Mouse (Mus musculus) urinary bladder, postnatal 10 days (tissue): ENCODE data around the gene Slc39a11.

ENCODE experiments used
- DNase-seq: peaks from one replicate; pipeline ENCODE4 v3.0.0; 2022; ENCODE audit warnings: low spot score

Slc39a11 gene

DNA sequence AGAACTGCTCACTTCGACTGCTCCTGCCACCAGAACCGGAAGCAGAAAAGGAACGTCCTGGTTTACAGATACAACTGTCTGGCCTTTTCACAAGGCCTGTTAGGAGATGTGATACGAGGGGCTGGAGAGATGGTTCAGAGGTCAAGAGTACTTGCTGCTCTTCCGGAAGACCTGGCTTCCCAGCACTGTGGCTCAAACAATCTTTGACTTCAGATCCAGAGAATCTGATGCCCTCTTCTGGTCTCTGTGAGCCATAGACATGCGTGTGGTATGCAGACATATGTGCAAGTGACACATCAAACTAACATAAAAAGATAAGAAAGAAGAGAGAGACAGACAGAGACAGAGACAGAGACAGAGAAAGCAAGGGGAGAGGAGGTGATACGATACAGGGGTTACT lies 17.6 kb downstream of the Slc39a11 start:
- DNase-seq: no peak

DNA sequence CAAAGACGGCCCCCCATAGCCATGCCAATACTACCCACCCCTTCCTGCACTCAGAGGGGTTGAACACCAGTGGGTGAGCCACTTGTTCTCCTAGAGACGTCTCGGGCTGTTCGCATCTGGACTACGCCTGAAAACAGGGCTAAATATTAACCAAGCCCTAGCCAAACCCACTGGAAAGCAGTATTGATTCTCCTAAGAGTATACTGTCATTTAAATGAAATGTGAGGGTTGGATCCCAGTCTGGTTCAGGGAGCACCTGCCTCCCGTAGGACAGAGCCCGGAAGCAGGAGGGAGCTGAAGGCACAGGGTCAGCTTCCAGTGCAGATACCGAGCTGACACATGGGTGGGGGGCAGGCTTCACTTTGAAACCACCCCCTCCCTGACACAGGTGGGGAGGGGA lies 18.0 kb downstream of the Slc39a11 start:
- no peak for DNase-seq

DNA sequence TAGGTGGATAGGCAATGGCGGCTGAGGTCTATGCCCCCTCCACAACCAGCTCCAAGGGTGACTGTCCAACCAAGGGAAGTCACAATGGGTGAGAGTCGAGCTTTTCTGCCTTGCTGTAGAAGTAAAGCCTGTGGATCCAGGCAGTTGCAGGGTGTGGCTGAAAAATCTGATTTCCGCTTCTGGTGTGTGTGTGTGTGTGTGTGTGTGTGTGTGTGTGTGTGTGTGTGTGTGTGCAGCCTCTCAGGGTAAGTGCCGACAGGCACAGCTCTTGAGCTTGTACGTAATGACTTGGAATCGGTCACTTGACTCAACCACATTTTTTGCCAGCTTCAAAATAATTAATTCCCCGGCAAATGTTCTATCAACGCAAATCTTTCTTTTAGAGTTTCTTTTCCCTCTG lies 18.6 kb downstream of the Slc39a11 start:
- DNase-seq: no peak

DNA sequence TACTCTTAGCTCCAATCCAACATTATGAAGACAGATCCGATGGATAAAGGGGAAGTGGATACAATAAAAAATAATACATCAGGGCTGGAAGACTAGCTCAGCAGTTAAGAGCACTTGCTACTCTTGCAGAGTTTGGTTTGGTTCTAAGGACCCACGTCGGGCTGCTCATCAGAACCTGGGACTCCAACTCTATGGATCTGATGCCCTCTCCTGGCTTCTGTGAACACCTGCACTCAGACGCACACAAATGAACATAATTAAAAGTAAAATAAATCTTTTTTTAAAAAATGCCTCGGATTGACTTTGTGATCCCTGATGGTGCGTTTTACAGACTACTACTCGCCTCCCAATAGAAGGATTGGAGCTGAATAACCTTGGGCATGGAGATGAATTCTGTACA lies 19.2 kb downstream of the Slc39a11 start:
- DNase-seq: no peak

DNA sequence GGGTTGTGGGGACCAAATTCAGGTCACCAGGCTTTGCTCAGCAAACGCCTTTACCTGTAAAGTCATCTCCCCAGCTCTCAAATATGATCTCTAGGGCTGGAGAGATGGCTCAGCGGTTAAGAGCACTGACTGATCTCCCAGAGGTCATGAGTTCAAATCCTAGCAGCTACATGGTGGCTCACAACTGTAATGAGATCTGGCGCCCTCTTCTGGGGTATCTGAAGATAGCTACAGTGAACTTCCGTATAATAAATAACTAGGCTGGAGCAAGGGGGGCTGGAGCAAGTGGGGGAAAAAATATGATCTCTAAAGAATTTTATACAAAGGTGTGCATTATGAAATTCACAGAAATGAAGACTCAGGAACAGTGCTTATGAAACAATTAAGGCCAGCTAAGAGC lies 22.1 kb downstream of the Slc39a11 start:
- no peak for DNase-seq

DNA sequence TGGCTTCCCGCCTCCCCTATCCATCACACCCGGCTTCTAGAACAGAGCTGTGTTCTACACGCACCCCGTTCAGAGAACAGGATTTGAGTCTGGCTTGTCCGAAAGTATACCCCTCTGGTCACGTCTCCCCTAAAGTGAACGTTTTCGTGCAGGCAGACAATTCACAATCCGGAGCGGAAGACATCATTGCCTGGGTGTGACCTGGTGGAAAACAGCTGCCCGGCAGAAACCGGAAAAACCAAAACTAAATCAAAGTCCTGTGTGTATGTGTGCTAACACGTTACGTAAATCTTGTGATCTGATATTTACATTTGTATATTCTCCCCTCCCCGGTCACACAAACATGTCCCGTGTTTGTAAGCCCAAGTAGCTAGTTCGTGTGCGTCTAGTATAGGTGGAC lies 24.4 kb downstream of the Slc39a11 start:
- DNase-seq: no peak

DNA sequence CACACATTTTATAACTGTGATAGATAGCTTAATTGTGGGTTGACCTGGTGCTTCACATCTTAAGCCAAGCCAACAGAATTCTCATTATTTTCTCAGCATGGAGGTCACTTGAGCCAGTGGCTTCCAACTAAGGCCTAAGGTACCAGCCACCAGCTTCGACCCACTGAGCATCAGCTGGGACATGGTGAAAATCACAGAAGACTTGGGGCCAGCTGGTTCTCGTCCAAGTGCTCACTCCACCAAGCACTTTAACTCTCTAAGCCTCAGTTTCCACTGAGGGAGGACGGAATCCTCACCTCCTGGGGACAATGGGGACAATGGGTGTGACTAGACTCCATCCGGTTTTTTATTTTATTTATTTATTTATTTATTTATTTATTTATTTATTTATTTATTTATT lies 27.9 kb downstream of the Slc39a11 start:
- DNase-seq: no peak

DNA sequence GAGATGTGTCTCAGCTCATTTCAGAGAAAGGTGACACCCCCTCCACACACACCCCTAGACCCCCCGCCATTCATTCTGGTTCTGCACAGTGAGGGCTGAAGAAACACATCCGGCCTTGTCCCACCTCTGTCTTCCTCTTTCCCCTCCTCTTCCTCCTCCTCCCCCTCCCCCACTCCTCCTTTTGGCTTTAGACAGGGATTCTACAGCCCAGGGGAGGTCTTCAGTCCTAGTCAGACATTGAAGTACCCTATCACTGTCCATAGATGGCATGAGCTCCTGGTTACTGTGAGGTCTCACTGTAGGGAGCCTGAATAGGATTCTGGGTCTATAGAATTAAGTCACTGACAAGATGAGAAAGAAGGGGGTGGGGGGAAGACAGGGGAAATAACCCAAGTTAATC lies 28.9 kb downstream of the Slc39a11 start:
- no peak for DNase-seq

DNA sequence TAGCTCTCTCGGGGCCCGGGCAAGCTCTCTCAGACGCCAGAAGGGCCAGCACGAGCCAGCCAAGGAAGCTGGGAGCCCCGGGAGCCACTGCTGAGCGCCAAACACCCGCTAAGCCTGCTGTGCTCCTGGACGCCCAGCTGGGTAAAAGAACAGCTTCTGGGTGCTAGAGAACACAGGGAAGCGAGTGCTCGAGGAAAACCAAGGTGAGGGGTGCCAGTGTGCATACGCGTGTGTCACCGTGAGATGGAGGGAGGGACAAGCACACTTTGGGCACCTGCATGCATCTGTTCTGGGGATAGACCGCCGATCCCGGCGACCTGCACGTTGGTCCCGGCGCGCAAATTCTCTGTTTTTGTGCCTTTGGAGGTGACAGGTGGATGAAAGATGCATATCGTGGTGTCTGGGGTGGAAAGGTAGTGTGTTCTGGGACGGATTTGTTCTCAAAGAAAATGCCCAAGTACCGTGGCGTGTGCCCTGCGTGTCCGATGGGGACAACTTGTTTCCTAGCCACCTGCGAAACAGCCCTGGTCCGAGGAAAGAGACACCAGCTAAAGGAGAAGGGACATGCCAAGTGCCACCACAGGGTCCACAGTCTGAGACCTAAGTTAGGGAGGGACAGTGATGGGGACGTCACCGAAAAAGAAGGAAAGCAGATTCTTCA lies 30.3 kb downstream of the Slc39a11 start:
- no peak for DNase-seq

DNA sequence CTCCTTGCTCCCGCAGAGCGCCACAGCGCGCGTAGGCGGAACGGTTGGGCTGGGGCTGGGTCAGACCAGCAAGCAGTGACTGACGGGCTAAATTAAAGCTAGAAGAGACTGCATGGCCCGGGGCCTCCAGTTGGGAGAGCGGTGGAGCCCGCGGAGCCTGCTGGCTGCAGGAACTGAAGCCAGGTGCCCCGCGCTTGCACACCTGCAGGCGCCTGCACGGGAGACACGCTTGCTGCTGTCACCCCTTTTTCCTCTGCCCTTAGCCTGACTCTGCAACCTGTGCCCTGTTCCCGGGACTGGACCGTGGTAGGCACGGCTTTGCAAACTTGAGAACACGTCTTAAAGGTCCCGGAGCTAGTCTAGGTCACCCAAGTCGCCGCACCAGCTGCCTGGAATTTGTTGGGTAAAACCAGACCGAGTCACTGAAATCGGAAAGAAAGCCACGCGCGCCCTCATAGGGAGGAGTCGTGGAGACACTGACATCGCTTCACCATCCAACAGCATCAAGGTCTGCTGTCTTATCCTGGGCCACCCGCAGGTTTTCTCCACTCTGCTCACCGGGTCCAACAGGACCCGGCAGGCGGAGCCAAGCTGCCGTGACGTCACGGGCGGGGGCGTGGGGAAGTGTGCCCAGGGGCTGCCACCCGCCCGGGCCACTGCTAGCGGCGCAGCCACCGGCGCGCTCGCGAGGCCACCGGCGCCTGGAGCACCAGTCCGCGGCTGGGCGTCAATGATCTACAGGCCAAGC lies 31.0 kb downstream of the Slc39a11 start, which contains the start of gene Sstr2:
Gene Sstr2 (plus strand): TSS at position 671 of the 748 bp plus-strand sequence.
- no peak for DNase-seq

DNA sequence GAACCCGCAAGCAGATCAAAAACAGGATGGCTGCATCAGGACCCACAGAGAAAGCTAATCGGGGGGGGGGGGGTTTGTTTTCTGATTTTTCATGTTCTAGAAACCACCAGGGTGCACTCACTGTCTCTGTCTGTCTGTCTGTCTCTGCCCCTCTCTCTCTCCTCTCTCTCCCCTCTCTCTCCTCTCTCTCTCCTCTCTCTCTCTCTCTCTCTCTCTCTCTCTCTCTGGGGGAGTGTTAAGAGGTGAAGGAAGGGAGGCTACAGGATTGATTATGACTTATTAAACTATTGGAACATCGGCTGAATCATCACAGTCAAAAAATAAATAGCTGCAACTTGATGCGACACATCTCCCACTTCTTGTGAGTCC lies 31.6 kb downstream of the Slc39a11 start:
- DNase-seq: no peak

DNA sequence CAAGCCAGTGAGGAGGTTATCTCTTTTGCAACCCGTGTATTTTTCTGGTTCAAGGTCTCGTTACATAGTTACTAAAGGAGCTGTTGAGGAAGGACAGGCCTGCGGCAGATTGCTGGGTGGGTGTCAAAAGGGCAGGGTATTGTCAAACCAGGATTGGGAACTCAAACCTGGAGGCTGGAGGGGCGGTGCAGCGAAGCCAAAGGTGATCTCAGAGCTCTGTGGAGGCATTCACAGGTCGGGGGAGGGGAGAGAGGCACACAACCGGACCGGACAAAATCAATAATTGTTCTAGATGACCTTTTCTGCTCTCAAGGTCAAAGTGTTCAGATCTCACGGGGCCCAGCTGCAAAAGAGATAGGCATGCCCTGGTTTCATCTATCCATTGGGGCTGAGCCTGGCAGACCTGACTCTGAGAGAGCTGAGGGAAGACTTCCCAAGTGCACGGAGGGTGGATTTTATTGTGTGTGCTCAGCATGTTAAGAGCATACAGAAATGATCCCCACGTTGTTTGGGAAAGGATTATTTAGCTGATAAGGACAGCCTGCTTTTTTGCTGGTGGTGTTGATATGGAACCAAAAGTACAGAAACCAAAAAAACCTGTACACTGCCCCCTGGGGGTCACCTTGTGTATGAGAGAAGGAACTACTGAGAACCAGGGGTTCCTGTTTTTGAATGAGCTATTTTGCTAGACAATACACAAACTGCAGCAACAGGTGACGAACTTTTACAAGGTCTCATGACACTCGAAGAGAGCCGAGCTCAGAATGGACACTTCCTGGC lies 32.6 kb downstream of the Slc39a11 start:
- no peak for DNase-seq

DNA sequence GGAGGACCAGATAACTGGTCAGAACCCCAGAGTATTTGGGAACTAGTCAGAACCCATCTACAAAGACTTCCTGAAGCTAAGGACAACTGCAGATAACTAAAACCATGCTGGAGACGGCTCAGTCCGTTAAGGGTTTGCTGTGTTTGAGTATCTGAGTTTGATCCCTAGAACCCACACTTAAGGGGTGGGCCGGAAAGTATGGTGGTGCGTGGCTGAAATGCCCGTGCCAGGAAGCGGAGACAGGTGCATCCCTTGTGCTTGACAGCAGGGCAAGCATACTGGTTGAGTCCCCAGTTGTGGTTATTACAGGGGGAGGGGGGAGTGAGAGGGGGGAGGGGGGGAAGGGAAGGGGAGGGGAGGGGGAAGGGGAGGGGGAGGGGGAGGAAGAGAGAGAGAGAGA lies 35.4 kb downstream of the Slc39a11 start:
- no peak for DNase-seq

DNA sequence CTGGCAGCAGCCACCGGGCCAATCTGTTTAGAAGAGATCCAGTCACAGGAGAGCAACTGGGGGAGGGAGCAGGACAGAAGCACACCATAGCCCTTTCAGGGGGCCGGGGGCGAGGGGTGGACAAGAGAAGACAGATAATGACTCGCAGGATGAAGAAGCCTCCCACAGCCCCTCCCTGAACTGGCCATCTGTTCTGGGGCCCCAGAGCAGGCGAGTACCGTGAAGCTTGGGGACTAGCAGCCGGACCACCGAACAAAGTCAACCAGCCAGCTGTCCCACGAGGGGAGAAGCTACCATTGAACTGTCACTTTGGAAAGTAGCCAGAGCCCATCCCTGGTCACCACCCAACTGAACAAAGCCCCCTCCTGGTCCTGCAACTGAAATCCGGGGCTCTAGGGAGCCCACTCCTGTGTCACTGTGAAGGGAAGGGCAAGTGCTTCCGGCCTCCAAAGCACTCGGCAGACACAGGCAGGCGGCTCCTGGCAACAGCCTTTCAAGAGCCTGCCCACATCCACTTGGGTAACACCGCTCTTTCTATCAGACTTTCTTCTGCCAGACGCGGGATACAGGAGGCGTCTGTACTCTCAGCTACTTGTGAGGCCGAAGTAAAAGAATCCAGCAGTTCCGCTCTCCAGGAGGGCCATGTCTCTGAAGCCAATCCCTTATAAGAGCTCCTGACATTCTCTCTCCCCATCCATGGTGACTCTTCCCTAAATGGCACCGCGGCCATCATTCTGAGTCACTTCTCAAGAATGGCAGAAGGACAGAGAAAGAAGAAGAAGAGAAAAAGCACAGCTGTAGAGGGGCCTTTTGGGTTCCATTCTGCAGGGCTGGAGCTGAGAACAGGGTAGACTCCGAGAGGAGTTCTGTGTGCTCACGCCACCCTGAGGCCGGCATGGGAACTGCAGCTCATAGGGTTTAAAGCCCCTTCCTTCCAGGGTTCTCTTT lies 37.9 kb downstream of the Slc39a11 start:
- DNase-seq: no peak

DNA sequence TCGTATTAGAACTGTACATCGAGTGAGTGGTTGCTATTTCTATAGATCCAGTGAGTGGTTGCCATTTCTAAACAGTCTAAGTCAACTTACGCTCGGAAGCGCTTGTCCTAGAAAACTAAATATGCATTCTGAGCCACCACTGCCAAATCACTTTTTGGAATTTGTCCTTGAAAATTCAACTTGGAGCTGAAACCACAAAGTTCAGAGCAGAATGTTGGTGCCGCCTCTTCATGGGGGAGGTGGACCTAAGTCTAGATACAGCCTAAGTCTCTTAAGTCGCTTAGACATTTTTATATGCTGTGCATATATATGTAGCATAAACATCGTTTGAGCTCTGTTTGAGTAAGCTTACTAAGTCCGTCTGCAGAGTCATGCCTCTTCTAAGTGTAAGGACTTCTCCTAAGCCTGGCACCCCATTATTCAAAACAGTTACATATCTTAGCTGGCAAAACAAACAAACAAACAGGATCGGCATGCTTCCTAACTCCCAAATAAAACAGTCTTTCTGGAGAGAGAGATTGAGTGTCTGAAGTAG lies 38.7 kb downstream of the Slc39a11 start:
- DNase-seq: no peak

DNA sequence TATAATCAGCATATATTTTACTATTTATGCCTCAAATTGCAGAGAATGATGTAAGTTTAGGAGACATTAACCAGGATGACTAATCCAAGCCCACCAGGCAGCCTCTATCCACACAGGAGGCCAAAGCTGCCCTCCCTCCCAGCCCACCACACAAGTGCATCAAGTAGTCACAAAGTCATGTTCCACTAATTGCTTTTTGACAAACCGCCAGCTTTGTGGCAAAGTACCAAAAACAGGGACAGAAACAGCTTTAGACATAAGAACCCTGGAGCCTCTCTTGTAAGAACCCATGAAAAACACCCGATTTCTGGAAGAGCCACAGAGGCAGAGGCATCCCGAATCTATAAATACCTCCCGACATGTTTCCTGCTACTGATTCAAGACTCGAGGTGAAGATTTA lies 39.6 kb downstream of the Slc39a11 start:
- no peak for DNase-seq

DNA sequence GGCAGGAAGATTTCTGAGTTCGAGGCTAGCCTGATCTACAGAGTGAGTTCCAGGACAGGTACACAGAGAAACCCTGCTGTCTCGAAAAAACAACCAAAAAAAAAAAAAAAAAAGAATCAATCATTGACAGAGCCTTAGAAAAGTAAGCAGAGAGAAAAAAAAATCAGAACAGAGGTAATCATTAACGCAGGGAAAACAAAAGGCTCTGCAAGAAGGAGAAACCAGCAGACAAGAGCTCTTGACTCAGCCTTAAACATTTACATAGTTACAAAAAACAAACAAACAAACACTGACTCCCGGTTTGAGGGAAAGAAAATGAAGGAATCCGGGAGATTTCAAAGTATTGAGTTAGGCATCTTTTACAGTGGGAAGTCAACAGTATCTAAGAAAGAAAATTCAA lies 40.3 kb downstream of the Slc39a11 start:
- no peak for DNase-seq

DNA sequence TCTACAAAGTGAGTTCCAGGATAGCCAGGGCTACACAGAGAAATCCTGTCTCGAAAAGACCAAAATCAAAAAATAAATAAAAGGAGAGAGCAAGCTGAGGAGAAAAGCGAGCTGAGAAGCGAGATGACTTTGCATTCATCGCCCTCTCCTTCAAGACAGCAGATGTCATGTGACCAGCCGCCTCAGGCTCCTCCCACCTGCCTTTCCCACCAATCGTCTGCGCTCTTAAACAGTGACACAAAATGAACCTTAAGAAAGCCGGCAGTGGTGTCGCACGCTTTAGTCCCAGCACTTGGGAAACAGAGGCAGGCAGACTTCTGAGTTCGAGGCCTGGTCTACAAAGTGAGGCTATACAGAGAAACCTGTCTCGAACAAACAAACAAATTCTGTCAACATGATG lies 42.3 kb downstream of the Slc39a11 start:
- DNase-seq: no peak

DNA sequence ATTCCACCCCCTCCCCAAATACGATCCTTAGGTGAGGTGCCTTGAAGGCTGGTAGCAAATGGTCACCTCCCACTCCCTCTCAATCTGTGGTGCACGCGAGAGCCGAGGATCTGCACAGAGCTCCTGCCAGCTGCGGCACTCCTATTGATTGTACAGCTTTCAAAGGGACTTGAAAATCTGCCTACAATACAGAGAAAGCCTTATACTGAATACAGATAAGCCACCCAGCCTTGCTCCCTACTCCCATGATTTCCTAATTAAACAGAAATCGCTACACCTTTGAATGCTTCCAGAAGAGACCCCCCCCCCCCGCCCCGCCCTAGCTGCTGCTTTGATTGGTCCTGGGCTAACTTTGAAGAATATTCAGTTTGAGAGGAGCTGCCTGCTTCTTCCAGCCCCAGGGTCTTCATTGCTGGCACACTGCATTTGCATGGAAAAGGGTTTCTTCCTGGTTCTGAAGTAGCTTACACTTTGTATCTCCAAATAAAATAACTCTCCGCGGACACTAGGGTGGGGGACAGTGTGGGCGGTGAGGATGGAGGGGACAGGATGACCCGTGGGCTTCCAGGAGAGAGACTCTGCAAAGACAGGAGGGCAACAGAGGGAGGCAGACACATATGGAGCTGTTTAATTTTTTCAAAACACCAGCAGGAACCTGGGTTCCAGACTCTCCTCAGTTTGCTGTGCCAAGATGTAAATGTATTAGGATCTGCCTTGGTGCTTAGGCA lies 48.1 kb downstream of the Slc39a11 start:
- DNase-seq: no peak

DNA sequence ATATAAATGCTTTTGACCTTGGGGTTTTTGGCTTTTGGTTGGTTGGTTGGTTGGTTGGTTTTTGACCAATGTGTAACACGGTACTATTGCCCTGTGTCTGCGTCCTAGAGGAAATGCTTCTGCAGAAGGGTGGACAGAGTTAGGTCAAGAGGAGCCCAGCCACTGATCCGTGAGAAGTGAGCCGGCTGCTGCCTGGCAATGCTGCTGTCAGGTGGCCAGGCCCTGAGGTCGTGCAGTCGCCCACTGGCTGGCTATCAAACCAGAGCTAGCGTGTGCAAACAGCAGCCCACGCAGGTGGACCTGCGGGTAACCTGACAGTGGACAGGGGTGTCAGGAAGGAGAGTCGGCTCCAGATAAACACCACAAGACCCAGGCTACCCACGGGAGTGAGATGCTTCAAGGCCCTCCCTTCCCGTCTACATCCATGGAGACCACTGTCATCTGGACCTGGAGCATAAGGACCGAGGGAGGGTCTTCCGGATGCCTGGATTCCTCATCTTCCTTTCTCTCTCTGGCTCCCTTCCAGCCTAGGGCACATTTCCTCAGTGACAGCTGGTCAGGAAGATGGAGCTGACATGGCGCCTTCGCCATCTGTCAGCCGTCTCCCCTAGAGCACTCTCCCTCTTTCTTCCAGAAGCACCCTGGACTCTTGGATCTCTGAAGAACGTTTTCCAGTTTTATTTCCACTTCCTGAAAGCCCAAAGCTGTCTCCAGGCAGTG lies 49.2 kb downstream of the Slc39a11 start:
- DNase-seq: no peak
